Mouse (Mus musculus) liver, adult 2 months (tissue): ENCODE data around the gene Gucy2c. TPM values are rescaled to one million over a fixed set of nuclear protein-coding genes. Genes with fewer than 3 reads are reported as not detected.

Experiments used
- DNase-seq: peaks from one replicate; pipeline ENCODE4 v3.0.0-alpha.2; 2011; ENCODE audit warnings: low read depth, low spot score; ENCODE audit errors: extremely low read depth
- H3K27ac ChIP-seq: fragments of 200-500 bp; replicated peaks from 2 replicates; pipeline ENCODE4 v1.5.1; 2012; ENCODE audit warnings: low read depth, mild to moderate bottlenecking, control low read depth, inconsistent platforms, low read length; ENCODE audit not compliant: insufficient read depth
- H3K27me3 ChIP-seq: fragments of 200-500 bp; 2 replicates; pipeline ENCODE4 v1.6.1; 2012; ENCODE audit warnings: mild to moderate bottlenecking, moderate library complexity, low read length, inconsistent platforms; ENCODE audit not compliant: control insufficient read depth, insufficient read depth
- H3K36me3 ChIP-seq: fragments of 200-500 bp; 2 replicates; pipeline ENCODE4 v1.6.1; 2012; ENCODE audit warnings: low read length, inconsistent platforms; ENCODE audit not compliant: control insufficient read depth, insufficient read depth
- H3K4me1 ChIP-seq: fragments of 200-500 bp; 2 replicates; pipeline ENCODE4 v1.6.1; 2011; ENCODE audit warnings: low read length; ENCODE audit not compliant: control insufficient read depth, insufficient read depth
- H3K4me3 ChIP-seq: fragments of 200-500 bp; 2 replicates; pipeline ENCODE4 v1.5.1; 2011; ENCODE audit warnings: low read depth, mild to moderate bottlenecking, control low read depth, low read length, moderate library complexity; ENCODE audit not compliant: insufficient read depth
- H3K79me2 ChIP-seq: fragments of 200-500 bp; 2 replicates; pipeline ENCODE4 v1.6.1; 2012; ENCODE audit warnings: inconsistent platforms, mild to moderate bottlenecking, low read length, moderate library complexity; ENCODE audit not compliant: control insufficient read depth, insufficient read depth
- H3K9ac ChIP-seq: fragments of 200-500 bp; 2 replicates; pipeline ENCODE4 v1.6.1; 2012; ENCODE audit warnings: low read depth, mild to moderate bottlenecking, control low read depth, inconsistent platforms, low read length
- CTCF ChIP-seq: fragments of 200-500 bp; IDR thresholded peaks from 2 replicates; pipeline ENCODE4 v1.5.1; 2011; ENCODE audit warnings: low read depth, low read length, control low read depth
- POLR2A ChIP-seq: fragments of 200-500 bp; IDR thresholded peaks from 2 replicates; pipeline ENCODE4 v1.6.1; 2011; ENCODE audit warnings: low read length, control low read depth; ENCODE audit not compliant: insufficient read depth; ENCODE audit errors: extremely low read depth
- WGBS: fragments of 180-500 bp; shearing (Covaris S2); methylation state at CpG from one replicate; pipeline ENCODE4 v1.1.7; 2018; 5-methylcytosine and 5-hydroxymethylcytosine counted together
- polyA plus RNA-seq: library from polyadenylated mRNA; depleted of rRNA; stranded (reverse); fragments of >200 nt; gene quantifications from 2 replicates; pipeline ENCODE4 v1.2.3, GENCODE M21; 2012; rRNA removed
- total RNA-seq: library from RNA; depleted of rRNA; stranded (reverse); fragments of >200 nt; gene quantifications from 2 replicates; pipeline ENCODE4 v1.2.3, GENCODE M21; 2014; rRNA removed

The Gucy2c gene
- total RNA-seq (0.55 and 2.6 TPM in 2 replicates), polyA plus RNA-seq (0.17 and 0.56 TPM in 2 replicates)

GRCm38 (mm10) chr6:136781377-136781986, at the start of gene Gucy2c:
Gucy2c (minus strand) TSS chr6:136781765.
- no peaks in the 10 kb centered on the region for H3K79me2 ChIP-seq
- no peak within 1 kb of the TSS for H3K27ac ChIP-seq
- H3K36me3 ChIP-seq: no peaks in the 10 kb centered on the region
- DNase-seq: peak; percentile 33
- H3K4me3 ChIP-seq: peak within 1 kb of the TSS; percentile 28
- TF ChIP-seq CTCF (no peak), POLR2A (no peak)
- H3K4me1 ChIP-seq: no peaks in the 10 kb centered on the region
- WGBS: 57% methylated on average over 20 of the region's 20 CpGs
- H3K27me3 ChIP-seq: peaks cover 2% of the 10 kb centered on the region; the same call in 1 of the 2 replicates
- H3K9ac ChIP-seq: peak within 1 kb of the TSS; percentile 22; the same call in 1 of the 2 replicates

GRCm38 (mm10) chr6:136828681-136829080, 47.1 kb upstream of the Gucy2c start:
- 29% methylated on average over 4 of the region's 4 CpGs for WGBS
- Histone ChIP-seq H3K4me3 (peak overlapping the region; percentile 61; the same call in 1 of the 2 replicates), H3K9ac (no peak overlapping the region)

GRCm38 (mm10) chr6:136827881-136828561, 46.5 kb upstream of the Gucy2c start, which contains the start of gene Wbp11:
Wbp11 (minus strand) TSS chr6:136828233.
- no peaks in the 10 kb centered on the region for H3K27me3 ChIP-seq
- under 1% methylated on average over 45 of the region's 45 CpGs for WGBS
- peak within 1 kb of the TSS; percentile 96 for H3K9ac ChIP-seq
- H3K36me3 ChIP-seq: peaks cover 15% of the 10 kb centered on the region
- peak within 1 kb of the TSS; percentile 87 for H3K27ac ChIP-seq
- peak within 1 kb of the TSS; percentile 95 for H3K4me3 ChIP-seq
- peaks cover 7% of the 10 kb centered on the region; the same call in 1 of the 2 replicates for H3K4me1 ChIP-seq
- DNase-seq: peak; percentile 99
- TF ChIP-seq CTCF (peak; percentile 14; the same call in 1 of the 2 replicates), POLR2A (peak; percentile 63; the same call in 1 of the 2 replicates)
- peaks cover 6% of the 10 kb centered on the region for H3K79me2 ChIP-seq

More at GRCm38 (mm10) chr6:136828681-136829080, 47.1 kb upstream of the Gucy2c start:
- H3K4me1 ChIP-seq: peaks cover 7% of the 10 kb centered on the region; the same call in 1 of the 2 replicates
- TF ChIP-seq CTCF: no peak
- no peak for TF ChIP-seq POLR2A
- H3K79me2 ChIP-seq: peaks cover 6% of the 10 kb centered on the region
- no peak for DNase-seq
- H3K27me3 ChIP-seq: no peaks in the 10 kb centered on the region
- H3K27ac ChIP-seq: no peak overlapping the region
- H3K36me3 ChIP-seq: peaks cover 14% of the 10 kb centered on the region

GRCm38 (mm10) chr6:136827516-136827880, 45.9 kb upstream of the Gucy2c start, which contains the start of gene BC049715:
BC049715 (plus strand) TSS chr6:136827626.
- peak within 1 kb of the TSS; percentile 96 for H3K9ac ChIP-seq
- peak; percentile 41 for DNase-seq
- H3K4me1 ChIP-seq: peaks cover 7% of the 10 kb centered on the region; the same call in 1 of the 2 replicates
- peaks cover 20% of the 10 kb centered on the region for H3K36me3 ChIP-seq
- peaks cover 6% of the 10 kb centered on the region for H3K79me2 ChIP-seq
- under 1% methylated on average over 34 of the region's 34 CpGs for WGBS
- H3K4me3 ChIP-seq: peak within 1 kb of the TSS; percentile 95
- peak within 1 kb of the TSS; percentile 87 for H3K27ac ChIP-seq
- no peaks in the 10 kb centered on the region for H3K27me3 ChIP-seq
- TF ChIP-seq POLR2A (no peak), CTCF (no peak)

- peaks cover 6% of the 10 kb centered on the region for H3K79me2 ChIP-seq
- WGBS: 5% methylated on average over 7 of the region's 7 CpGs
- H3K4me1 ChIP-seq: peaks cover 7% of the 10 kb centered on the region; the same call in 1 of the 2 replicates
- peak overlapping the region; percentile 96 for H3K9ac ChIP-seq
- peaks cover 22% of the 10 kb centered on the region for H3K36me3 ChIP-seq
- H3K4me3 ChIP-seq: peak overlapping the region; percentile 95
- DNase-seq: no peak
- no peaks in the 10 kb centered on the region for H3K27me3 ChIP-seq
- TF ChIP-seq POLR2A: no peak
- TF ChIP-seq CTCF: no peak
- H3K27ac ChIP-seq: peak overlapping the region; percentile 87; the same call in 1 of the 2 replicates
These were observed 45.6 kb upstream of the Gucy2c start for GRCm38 (mm10) chr6:136827116-136827515.
